Mouse (Mus musculus) layer of hippocampus, adult 2 months (tissue): Measurements from ENCODE around the gene Chpt1. TPM values are rescaled to one million over a fixed set of nuclear protein-coding genes. Genes with fewer than 3 reads are reported as not detected.
"Not testable (repeated sequence)": the region's sequence is repeated elsewhere in the genome, so short reads cannot be mapped to it uniquely, and the experiment has no call there.

Source experiments
- DNase-seq, 2 experiments: peaks; one replicate each; pipeline ENCODE4 v3.0.0; 2022; ENCODE audit warnings: low spot score in 2 of 2
- H3K27ac ChIP-seq: fragments of 200-600 bp; 2 replicates; pipeline ENCODE4 v1.8.1; 2022
- H3K4me3 ChIP-seq: fragments of 200-600 bp; 2 replicates; pipeline ENCODE4 v1.8.1; 2022; ENCODE audit warnings: mild to moderate bottlenecking
- CTCF ChIP-seq: fragments of 200-600 bp; conservative IDR thresholded peaks from 2 replicates; pipeline ENCODE4 v1.8.1; 2022; ENCODE audit warnings: antibody characterized with exemption, mild to moderate bottlenecking, moderate library complexity
- total RNA-seq, 2 experiments: library from RNA; stranded (reverse); gene quantifications; 2 replicates each; pipeline ENCODE4 v1.2.3; 2021

Gene Chpt1
- total RNA-seq, 2 experiments from 2014 or later, result 42.2 to 44.9 TPM

GRCm38 (mm10) chr10:88488629-88489028 lies 15.2 kb downstream of the Chpt1 start:
- Histone ChIP-seq H3K27ac (no peak overlapping the region), H3K4me3 (no peak overlapping the region)
- no peak for TF ChIP-seq CTCF
- no peak for DNase-seq

GRCm38 (mm10) chr10:88482866-88483265 lies 21.0 kb downstream of the Chpt1 start:
- H3K27ac ChIP-seq, H3K4me3 ChIP-seq, DNase-seq: not testable (repeated sequence)

GRCm38 (mm10) chr10:88460122-88460820 lies 43.6 kb downstream of the Chpt1 start:
- no peak for DNase-seq
- TF ChIP-seq CTCF, result no peak
- Histone ChIP-seq H3K4me3 (no peak overlapping the region), H3K27ac (no peak overlapping the region)

- no peak for DNase-seq
- no peak within 1 kb of the TSS for H3K27ac ChIP-seq
These were observed 44.3 kb downstream of the Chpt1 start, which contains the start of gene Sycp3 for GRCm38 (mm10) chr10:88459502-88459992. Gene Sycp3 (plus strand): TSS chr10:88459569.

GRCm38 (mm10) chr10:88457816-88458215 lies 46.1 kb downstream of the Chpt1 start:
- no peak for DNase-seq
- Histone ChIP-seq H3K27ac (no peak overlapping the region), H3K4me3 (no peak overlapping the region)
- no peak for TF ChIP-seq CTCF

More at GRCm38 (mm10) chr10:88459502-88459992, 44.3 kb downstream of the Chpt1 start, which contains the start of gene Sycp3:
- no peak within 1 kb of the TSS for H3K4me3 ChIP-seq
- no peak for TF ChIP-seq CTCF

GRCm38 (mm10) chr10:88451990-88452389 lies 51.9 kb downstream of the Chpt1 start:
- H3K4me3 ChIP-seq, result no peak overlapping the region
- H3K27ac ChIP-seq, result no peak overlapping the region
- no peak for TF ChIP-seq CTCF
- DNase-seq, result no peak

GRCm38 (mm10) chr10:88451221-88451620 lies 52.7 kb downstream of the Chpt1 start:
- peak; percentile 50 to 52 for DNase-seq
- TF ChIP-seq CTCF, result no peak
- H3K27ac ChIP-seq, result no peak overlapping the region
- no peak overlapping the region for H3K4me3 ChIP-seq

- DNase-seq, result no peak
- TF ChIP-seq CTCF, result no peak
- Histone ChIP-seq H3K27ac (no peak overlapping the region), H3K4me3 (no peak overlapping the region)
These were observed 62.6 kb downstream of the Chpt1 start for GRCm38 (mm10) chr10:88441224-88441623.

- no peak for TF ChIP-seq CTCF
These were observed 75.9 kb downstream of the Chpt1 start for GRCm38 (mm10) chr10:88427998-88428397.

GRCm38 (mm10) chr10:88426896-88427295 lies 77.0 kb downstream of the Chpt1 start:
- no peak for DNase-seq
- TF ChIP-seq CTCF, result no peak
- H3K4me3 ChIP-seq, result no peak overlapping the region
- H3K27ac ChIP-seq, result no peak overlapping the region

More at GRCm38 (mm10) chr10:88427998-88428397, 75.9 kb downstream of the Chpt1 start:
- no peak overlapping the region for H3K4me3 ChIP-seq
- DNase-seq, result no peak
- no peak overlapping the region for H3K27ac ChIP-seq

- Histone ChIP-seq H3K27ac (no peak overlapping the region), H3K4me3 (no peak overlapping the region)
- peak; percentile 66 to 71 for DNase-seq
- TF ChIP-seq CTCF, result peak; percentile 94
These were observed 77.6 kb downstream of the Chpt1 start for GRCm38 (mm10) chr10:88426158-88426816.

- Histone ChIP-seq H3K27ac (0 out of 2 replicates have a peak overlapping the region, but pooled peaks have one; percentile 10), H3K4me3 (no peak overlapping the region)
- TF ChIP-seq CTCF, result no peak
- no peak for DNase-seq
These were observed 83.0 kb downstream of the Chpt1 start for GRCm38 (mm10) chr10:88420655-88421435.

- Histone ChIP-seq H3K27ac (0 out of 2 replicates have a peak overlapping the region, but pooled peaks have one; percentile 10), H3K4me3 (no peak overlapping the region)
- no peak for TF ChIP-seq CTCF
- no peak for DNase-seq
These were observed 83.7 kb downstream of the Chpt1 start for GRCm38 (mm10) chr10:88420141-88420541.
